In genomic region chr14:43359246-43359645, GRCm38 (mm10) we compare ENCODE assay signal across 28 mouse cellular contexts. TPM values are rescaled to one million over a fixed set of nuclear protein-coding genes. Genes with fewer than 3 reads are reported as not detected.
DNase-seq lines count a peak whose midpoint lies in the region; TF ChIP-seq lines count a peak whose summit lies in the region.
"Not testable (repeated sequence)": the region's sequence is repeated elsewhere in the genome, so short reads cannot be mapped to it uniquely, and the experiment has no call there.
"Had no signal": no experiment of that assay in that cellular context is flagged by ENCODE, and none has a peak within 500 bp of the region (broad histone marks: within the 10 kb centered on the region; RNA-seq: fewer than 3 reads in every experiment).

No protein-coding gene starts in this region.

- H3K9ac ChIP-seq in heart, adult 2 months (ENCODE audit: low read depth, low read length): not testable (repeated sequence)

- not testable (repeated sequence) for H3K79me2 ChIP-seq in heart, adult 2 months (replicated peaks; ENCODE audit: control insufficient read depth, insufficient read depth, low read length)

- not testable (repeated sequence) for TF ChIP-seq CTCF in heart, adult 2 months (IDR thresholded peaks at IDR 0.05)

- not testable (repeated sequence) for TF ChIP-seq EP300 in heart, adult 2 months (IDR thresholded peaks at IDR 0.05; ENCODE audit: insufficient read depth, low read depth, low read length)

- TF ChIP-seq POLR2A in heart, adult 2 months (IDR thresholded peaks at IDR 0.05; ENCODE audit: insufficient read depth, low read depth, low read length): not testable (repeated sequence)

- DNase-seq in CD4-positive, CD25-positive, alpha-beta regulatory T cell, adult 2 months (ENCODE audit: low read depth, low spot score): peak; percentile 0
- peak; percentile 5 to 21 for DNase-seq in heart, adult 2 months
- DNase-seq in kidney, postnatal 10 days: peak; percentile 4
- peak; percentile 6 for DNase-seq in lung, postnatal 10 days
- peak; percentile 6 to 7 for DNase-seq in thymus, postnatal 10 days (ENCODE audit: low spot score in 2 of 2)
- peak; percentile 3 for DNase-seq in urinary bladder, postnatal 14 days (ENCODE audit: low spot score)
- peak; percentile 1 for DNase-seq in yolk sac, embryonic 10.5 days (ENCODE audit: low spot score)

- intact Hi-C loops in heart, adult 2 months (cut with DNase I): not testable (repeated sequence)

- H3K36me3 ChIP-seq in heart, adult 2 months (ENCODE audit: control insufficient read depth, insufficient read depth, low read length): not testable (repeated sequence)

- H3K4me1 ChIP-seq in heart, adult 2 months (ENCODE audit: control insufficient read depth, insufficient read depth, low read length): not testable (repeated sequence)

- 37% methylated on average over 1 of the region's 1 CpGs for WGBS in heart, adult 2 months

- H3K27me3 ChIP-seq in heart, adult 2 months (ENCODE audit: control insufficient read depth, insufficient read depth, low read length): not testable (repeated sequence)

- H3K27ac ChIP-seq in heart, adult 2 months: not testable (repeated sequence)

- not testable (repeated sequence) for H3K4me3 ChIP-seq in heart, adult 2 months

RNA-seq across cellular contexts. Expression of gene 1700001F09Rik, which starts 11.6 kb away (rescaled TPM):
- not detected for total RNA-seq in heart, adult 2 months (2021)
- polyA plus RNA-seq in heart, adult 2 months (2012; rRNA removed): not detected in 2 replicates
- total RNA-seq: adrenal gland, adult 18-20 months; adrenal gland, postnatal 10 days; adrenal gland, postnatal 36 days; CH12.LX; gastrocnemius, adult 18-20 months; gastrocnemius, postnatal 14 days; gastrocnemius, postnatal 4 days; heart, adult 18-20 months; heart, postnatal 25 days; hematopoietic stem cell, adult 5-6 weeks had no signal
- polyA plus RNA-seq: embryonic facial prominence, embryonic 11.5 days; embryonic facial prominence, embryonic 14.5 days; forebrain, embryonic 10.5 days; forebrain, embryonic 13.5 days; forebrain, embryonic 16.5 days; G1E; heart, embryonic 11.5 days; heart, embryonic 14.5 days; heart, postnatal 0 days; hindbrain, embryonic 12.5 days; hindbrain, embryonic 15.5 days had no signal

RNA-seq across cellular contexts. Expression of gene Gm8138, which starts 56.9 kb away (rescaled TPM):
- total RNA-seq in heart, adult 2 months (2021): not detected
- polyA plus RNA-seq in heart, adult 2 months (2012; rRNA removed): not detected in 2 replicates
- total RNA-seq: adrenal gland, adult 18-20 months; adrenal gland, postnatal 10 days; adrenal gland, postnatal 36 days; CH12.LX; gastrocnemius, adult 18-20 months; gastrocnemius, postnatal 14 days; gastrocnemius, postnatal 4 days; heart, adult 18-20 months; heart, postnatal 25 days; hematopoietic stem cell, adult 5-6 weeks had no signal
- polyA plus RNA-seq: embryonic facial prominence, embryonic 11.5 days; embryonic facial prominence, embryonic 14.5 days; forebrain, embryonic 10.5 days; forebrain, embryonic 13.5 days; forebrain, embryonic 16.5 days; G1E; heart, embryonic 11.5 days; heart, embryonic 14.5 days; heart, postnatal 0 days; hindbrain, embryonic 12.5 days; hindbrain, embryonic 15.5 days had no signal
